Mouse (Mus musculus): ENCODE results near the gene Psg19. TPM values are rescaled to one million over a fixed set of nuclear protein-coding genes. Genes with fewer than 3 reads are reported as not detected.
"Not testable (repeated sequence)": the region's sequence is repeated elsewhere in the genome, so short reads cannot be mapped to it uniquely, and the experiment has no call there.

Gene Psg19
- total and polyA plus RNA-seq, 3 experiments, result not detected

- intact Hi-C loops (cut with DNase I), result no loop called here
- Histone ChIP-seq H3K4me1 (ENCODE audit: control insufficient read depth, insufficient read depth, low read length) (no peaks in the 10 kb centered on the region), H3K36me3 (ENCODE audit: control insufficient read depth, insufficient read depth, low read length) (no peaks in the 10 kb centered on the region), H3K79me2 (replicated peaks; ENCODE audit: control insufficient read depth, insufficient read depth, low read length) (no peaks in the 10 kb centered on the region), H3K27me3 (ENCODE audit: control insufficient read depth, insufficient read depth, low read length) (no peaks in the 10 kb centered on the region), H3K9ac (ENCODE audit: low read depth, low read length) (no peak overlapping the region), H3K27ac (no peak overlapping the region), H3K4me3 (no peak overlapping the region)
- DNase-seq, result no peak
- TF ChIP-seq EP300 (IDR thresholded peaks at IDR 0.05; ENCODE audit: insufficient read depth, low read depth, low read length) (no peak), CTCF (IDR thresholded peaks at IDR 0.05) (peak; percentile 53)
- WGBS, result 40% methylated on average over 3 of the region's 3 CpGs
Observed at GRCm38 (mm10) chr7:18799129-18799528, 809 bp upstream of the Psg19 start.

- H3K4me1 ChIP-seq (ENCODE audit: control insufficient read depth, insufficient read depth, low read length); H3K36me3 ChIP-seq (ENCODE audit: control insufficient read depth, insufficient read depth, low read length); H3K27ac ChIP-seq; DNase-seq; H3K79me2 ChIP-seq (replicated peaks; ENCODE audit: control insufficient read depth, insufficient read depth, low read length); H3K27me3 ChIP-seq (ENCODE audit: control insufficient read depth, insufficient read depth, low read length); H3K9ac ChIP-seq (ENCODE audit: low read depth, low read length); H3K4me3 ChIP-seq: not testable (repeated sequence)
- intact Hi-C loops (cut with DNase I), result loop anchor here (2.0 kb wide), 1 partner anchor 66 kb away; no protein-coding TSS in a partner anchor
Observed at GRCm38 (mm10) chr7:18790671-18791070, 7.6 kb downstream of the Psg19 start.

GRCm38 (mm10) chr7:18781301-18781700 is 17.0 kb downstream of the Psg19 start:
- H3K27ac ChIP-seq, result not testable (repeated sequence)
- 42% methylated on average over 2 of the region's 2 CpGs for WGBS

GRCm38 (mm10) chr7:18779337-18779781 is 19.0 kb downstream of the Psg19 start:
- DNase-seq, result peak in 1 of 2 experiments; percentile 9
- Histone ChIP-seq H3K4me3 (no peak overlapping the region), H3K36me3 (ENCODE audit: control insufficient read depth, insufficient read depth, low read length) (no peaks in the 10 kb centered on the region), H3K4me1 (ENCODE audit: control insufficient read depth, insufficient read depth, low read length) (peaks cover 3% of the 10 kb centered on the region), H3K27me3 (ENCODE audit: control insufficient read depth, insufficient read depth, low read length) (no peaks in the 10 kb centered on the region), H3K27ac (no peak overlapping the region), H3K9ac (ENCODE audit: low read depth, low read length) (no peak overlapping the region), H3K79me2 (replicated peaks; ENCODE audit: control insufficient read depth, insufficient read depth, low read length) (no peaks in the 10 kb centered on the region)
- intact Hi-C loops (cut with DNase I), result no loop called here
- no peak for TF ChIP-seq POLR2A (IDR thresholded peaks at IDR 0.05; ENCODE audit: insufficient read depth, low read depth, low read length)
- no peak for TF ChIP-seq CTCF (IDR thresholded peaks at IDR 0.05)
- TF ChIP-seq EP300 (IDR thresholded peaks at IDR 0.05; ENCODE audit: insufficient read depth, low read depth, low read length), result no peak

More at GRCm38 (mm10) chr7:18781301-18781700, 17.0 kb downstream of the Psg19 start:
- peak; percentile 63 for TF ChIP-seq CTCF (IDR thresholded peaks at IDR 0.05)
- not testable (repeated sequence) for H3K4me1 ChIP-seq (ENCODE audit: control insufficient read depth, insufficient read depth, low read length); H3K27me3 ChIP-seq (ENCODE audit: control insufficient read depth, insufficient read depth, low read length); H3K79me2 ChIP-seq (replicated peaks; ENCODE audit: control insufficient read depth, insufficient read depth, low read length); H3K4me3 ChIP-seq; H3K36me3 ChIP-seq (ENCODE audit: control insufficient read depth, insufficient read depth, low read length); H3K9ac ChIP-seq (ENCODE audit: low read depth, low read length); DNase-seq
- intact Hi-C loops (cut with DNase I), result loop anchor here (2.0 to 5.0 kb wide), 3 partner anchors 32 to 70 kb away; no protein-coding TSS in a partner anchor

- H3K27me3 ChIP-seq (ENCODE audit: control insufficient read depth, insufficient read depth, low read length); H3K79me2 ChIP-seq (replicated peaks; ENCODE audit: control insufficient read depth, insufficient read depth, low read length); DNase-seq; intact Hi-C loops (cut with DNase I); H3K27ac ChIP-seq; H3K4me3 ChIP-seq; H3K9ac ChIP-seq (ENCODE audit: low read depth, low read length); H3K4me1 ChIP-seq (ENCODE audit: control insufficient read depth, insufficient read depth, low read length); H3K36me3 ChIP-seq (ENCODE audit: control insufficient read depth, insufficient read depth, low read length): not testable (repeated sequence)
- 62% methylated on average over 1 of the region's 2 CpGs for WGBS
Observed at GRCm38 (mm10) chr7:18762885-18763284, 35.4 kb downstream of the Psg19 start.

- intact Hi-C loops (cut with DNase I); H3K4me3 ChIP-seq; H3K27ac ChIP-seq; H3K36me3 ChIP-seq (ENCODE audit: control insufficient read depth, insufficient read depth, low read length); H3K9ac ChIP-seq (ENCODE audit: low read depth, low read length); H3K27me3 ChIP-seq (ENCODE audit: control insufficient read depth, insufficient read depth, low read length); H3K4me1 ChIP-seq (ENCODE audit: control insufficient read depth, insufficient read depth, low read length); H3K79me2 ChIP-seq (replicated peaks; ENCODE audit: control insufficient read depth, insufficient read depth, low read length); DNase-seq: not testable (repeated sequence)
- WGBS, result 74% methylated on average over 7 of the region's 7 CpGs
Observed at GRCm38 (mm10) chr7:18760152-18760551, 38.2 kb downstream of the Psg19 start.

- H3K27me3 ChIP-seq (ENCODE audit: control insufficient read depth, insufficient read depth, low read length); H3K79me2 ChIP-seq (replicated peaks; ENCODE audit: control insufficient read depth, insufficient read depth, low read length); H3K4me1 ChIP-seq (ENCODE audit: control insufficient read depth, insufficient read depth, low read length); H3K36me3 ChIP-seq (ENCODE audit: control insufficient read depth, insufficient read depth, low read length); H3K27ac ChIP-seq; H3K9ac ChIP-seq (ENCODE audit: low read depth, low read length); H3K4me3 ChIP-seq: not testable (repeated sequence)
- 53% methylated on average over 11 of the region's 13 CpGs for WGBS
- TF ChIP-seq CTCF (IDR thresholded peaks at IDR 0.05) (peak; percentile 97), EP300 (IDR thresholded peaks at IDR 0.05; ENCODE audit: insufficient read depth, low read depth, low read length) (peak; percentile 64; the same call in 1 of the 2 replicates)
- DNase-seq, result peak; percentile 39 to 47
- intact Hi-C loops (cut with DNase I), result loop anchor here (1.0 to 2.0 kb wide), 2 partner anchors 31 to 123 kb away; no protein-coding TSS in a partner anchor
Observed at GRCm38 (mm10) chr7:18749896-18750477, 48.3 kb downstream of the Psg19 start.
